Mouse (Mus musculus) yolk sac, embryonic 10.5 days (tissue): ENCODE measurements around the gene C1qtnf5.

Experiments
- DNase-seq: peaks from one replicate; pipeline ENCODE4 v3.0.0-alpha.2; 2017; ENCODE audit warnings: low spot score

The C1qtnf5 gene

DNA sequence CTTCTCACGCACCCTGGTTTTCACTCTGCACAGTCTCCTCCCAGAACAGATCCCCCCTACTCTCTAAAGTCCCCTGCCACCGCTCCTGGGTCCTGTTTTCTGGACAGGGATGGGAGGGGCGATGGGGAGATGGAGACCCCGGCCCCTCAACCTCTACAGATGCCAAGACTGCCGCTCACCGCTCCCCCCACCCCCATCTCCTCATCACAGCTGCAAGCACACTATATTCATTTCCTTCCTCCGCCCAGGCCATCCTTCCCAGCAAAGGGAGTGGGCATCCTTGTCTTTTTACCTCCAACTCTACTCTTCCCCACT is 24.2 kb downstream of the C1qtnf5 start:
- DNase-seq, result no peak

DNA sequence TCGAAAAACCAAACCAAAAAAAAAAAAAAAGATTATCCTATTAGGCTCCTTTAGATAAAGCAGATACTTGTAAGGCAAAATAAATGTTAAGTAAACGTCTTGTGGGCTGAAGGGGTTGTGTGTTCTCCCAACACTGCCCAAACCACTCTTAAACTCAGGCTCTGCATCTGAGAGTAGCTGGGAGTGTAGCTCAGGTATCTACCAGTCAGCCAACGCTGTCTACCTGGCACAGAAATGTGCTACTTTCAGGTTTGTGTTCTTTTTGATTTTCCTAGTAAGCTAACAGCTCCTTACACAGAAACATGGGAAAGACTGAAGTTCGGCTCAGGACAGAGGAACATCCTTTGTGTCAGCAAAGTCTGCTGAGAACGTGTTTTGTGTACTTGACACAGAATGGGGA is 25.2 kb downstream of the C1qtnf5 start:
- no peak for DNase-seq

- no peak for DNase-seq
Observed at GRCm38 (mm10) chr9:44133287-44133686, 26.2 kb downstream of the C1qtnf5 start.

GRCm38 (mm10) chr9:44134101-44134850 is 27.2 kb downstream of the C1qtnf5 start, which contains the start of gene Mcam:
Gene Mcam (plus strand): TSS chr9:44134469.
- peak; percentile 50 for DNase-seq

DNA sequence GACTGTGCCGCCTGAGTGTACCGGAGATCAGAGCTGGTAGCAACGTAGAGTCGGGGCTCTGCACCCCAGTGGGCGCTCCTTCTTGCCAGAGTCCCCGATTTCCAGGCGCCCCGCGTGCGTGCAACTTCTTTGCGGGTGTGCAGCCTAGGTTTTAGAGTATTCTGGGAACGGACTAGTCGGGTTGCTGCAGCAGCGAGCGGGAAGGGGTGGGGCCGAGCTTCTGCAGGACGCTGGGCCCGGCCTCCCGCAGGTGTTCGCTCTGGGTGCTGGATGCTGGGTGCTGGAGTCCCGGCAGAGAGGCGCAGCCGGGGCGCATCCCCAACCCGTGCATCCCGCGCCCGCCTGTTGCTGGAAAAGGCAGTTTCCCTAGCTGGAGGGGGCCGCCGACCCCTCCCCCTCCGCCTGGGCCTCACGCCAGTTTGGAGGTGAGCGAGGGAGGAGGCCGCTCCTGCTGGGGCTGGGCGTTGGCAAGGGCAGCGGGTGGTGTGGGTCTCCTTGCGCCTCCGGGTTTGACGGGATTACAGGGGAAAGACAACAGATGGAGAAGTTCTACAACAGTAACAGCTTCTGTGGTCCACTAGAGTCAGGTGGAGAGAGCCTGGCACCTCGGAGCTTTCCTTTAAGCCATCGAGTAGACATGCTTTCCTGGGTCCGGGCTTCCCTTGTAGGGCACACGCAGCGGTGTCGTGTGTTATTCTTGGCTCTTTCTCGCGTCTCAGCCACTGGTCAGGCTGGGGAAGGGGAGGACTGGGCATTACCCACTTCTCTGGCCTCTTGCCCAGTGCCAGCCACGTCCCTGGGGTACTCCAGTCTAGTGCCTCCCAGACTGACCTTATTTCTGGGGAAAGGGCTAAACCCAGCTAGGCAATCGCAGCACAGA is 28.0 kb downstream of the C1qtnf5 start:
- no peak for DNase-seq

DNA sequence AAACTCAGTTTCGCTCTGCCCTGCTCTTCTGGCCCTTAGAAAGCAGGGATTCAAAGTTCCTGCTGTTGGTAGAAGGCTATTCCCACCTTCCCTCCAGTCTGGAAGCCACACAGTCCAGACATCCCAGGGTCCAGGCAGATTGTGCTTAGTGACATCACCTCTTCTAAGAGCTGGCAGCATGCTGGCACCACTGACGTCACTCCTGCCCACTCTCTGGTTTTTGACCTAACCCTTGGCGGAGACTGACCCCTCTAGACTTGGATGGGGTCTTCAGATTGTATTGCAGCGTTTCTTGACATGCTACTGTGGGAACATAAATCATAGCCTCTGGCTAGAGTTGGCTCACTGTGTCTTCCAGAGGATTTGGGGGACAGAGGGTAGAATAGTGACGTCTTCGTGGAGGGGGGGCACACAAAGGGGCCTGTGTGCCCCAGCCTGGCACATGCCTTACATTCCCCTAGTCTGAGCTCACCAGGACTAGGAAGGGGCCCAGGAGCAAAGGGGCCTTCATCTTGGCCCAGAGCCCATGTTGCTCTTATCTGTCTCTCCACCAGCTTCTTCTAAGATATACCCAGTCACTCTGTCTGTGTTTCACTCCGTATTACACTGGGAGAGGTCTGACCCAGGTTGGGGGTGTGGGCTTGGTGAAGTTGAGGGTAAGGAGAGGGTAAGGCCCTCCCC is 28.8 kb downstream of the C1qtnf5 start:
- no peak for DNase-seq

DNA sequence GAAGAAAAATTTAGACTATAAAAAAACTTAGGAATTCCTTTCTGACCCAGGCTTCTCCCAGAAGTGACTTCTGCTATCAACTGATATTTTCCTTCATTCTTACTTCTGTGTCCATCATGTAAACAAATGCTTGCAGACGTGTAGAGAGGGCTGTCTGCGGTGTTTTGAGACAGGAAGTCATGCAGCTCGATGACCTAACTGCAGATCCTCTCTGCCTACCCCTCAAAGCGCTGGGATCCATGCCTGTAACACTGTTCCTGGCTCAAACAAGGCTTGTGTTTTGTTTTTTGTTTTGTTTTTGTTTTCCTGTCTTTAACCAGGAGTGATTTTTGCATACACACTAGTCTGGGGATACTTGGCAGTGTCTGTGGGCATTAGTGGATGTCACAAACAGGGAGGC is 30.8 kb downstream of the C1qtnf5 start:
- no peak for DNase-seq

DNA sequence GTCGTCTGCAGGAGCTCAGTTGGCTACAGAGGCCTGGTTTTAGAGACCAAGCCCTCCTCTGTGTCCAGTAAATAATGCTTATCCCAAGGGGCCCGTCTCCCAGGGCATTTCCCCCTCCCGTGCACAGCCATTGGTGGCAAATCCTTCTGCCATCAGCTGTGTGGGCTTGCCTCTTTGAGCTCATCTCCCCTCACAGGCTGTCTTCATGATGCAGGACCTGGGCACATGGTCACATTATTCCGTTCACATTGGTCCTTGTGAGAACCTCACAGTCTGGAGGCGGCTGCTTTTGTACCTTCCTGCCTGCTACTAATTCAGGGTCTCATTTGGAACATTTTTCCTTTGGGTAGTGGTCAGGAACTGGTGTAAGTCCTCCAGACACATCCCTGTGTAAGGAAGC is 34.9 kb downstream of the C1qtnf5 start:
- DNase-seq, result no peak

DNA sequence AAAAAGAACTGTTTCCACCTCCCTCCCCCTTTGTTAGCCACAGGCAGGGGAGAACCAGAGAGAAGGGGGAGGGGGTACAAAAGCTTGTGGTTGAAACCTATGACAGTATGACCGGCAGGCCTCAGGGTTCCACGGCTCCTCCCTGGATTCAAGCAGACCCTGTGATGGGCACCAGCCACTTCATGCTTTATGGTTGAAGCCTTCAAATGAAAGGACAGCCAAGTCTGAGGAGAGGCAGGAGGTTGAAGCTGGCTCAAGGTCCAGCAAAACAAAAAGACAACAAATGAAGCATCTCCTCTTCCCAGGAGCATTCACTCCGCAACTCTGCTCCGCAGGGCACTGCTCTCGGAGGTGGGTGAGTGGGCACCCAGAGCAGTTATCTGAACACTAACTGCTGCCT is 36.4 kb downstream of the C1qtnf5 start:
- no peak for DNase-seq

- DNase-seq, result no peak
Observed at GRCm38 (mm10) chr9:44144023-44144717, 37.1 kb downstream of the C1qtnf5 start.

DNA sequence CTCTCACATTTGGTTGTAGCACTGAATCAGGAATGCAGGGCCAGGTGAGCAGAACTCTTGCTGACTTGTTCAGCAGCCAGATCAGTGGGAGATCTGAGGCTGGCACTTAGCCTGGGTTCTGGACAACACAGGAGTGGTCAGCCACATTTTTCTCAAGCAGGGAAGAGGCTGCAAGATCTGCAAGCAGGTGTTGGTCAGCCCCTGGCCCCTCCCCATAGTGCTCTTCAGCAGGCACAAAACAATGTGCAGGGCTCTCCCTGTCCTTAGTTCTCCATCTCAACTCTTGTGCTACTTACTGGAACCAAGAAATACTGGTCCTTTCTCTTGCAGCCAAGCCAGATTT is 37.6 kb downstream of the C1qtnf5 start:
- DNase-seq, result no peak

DNA sequence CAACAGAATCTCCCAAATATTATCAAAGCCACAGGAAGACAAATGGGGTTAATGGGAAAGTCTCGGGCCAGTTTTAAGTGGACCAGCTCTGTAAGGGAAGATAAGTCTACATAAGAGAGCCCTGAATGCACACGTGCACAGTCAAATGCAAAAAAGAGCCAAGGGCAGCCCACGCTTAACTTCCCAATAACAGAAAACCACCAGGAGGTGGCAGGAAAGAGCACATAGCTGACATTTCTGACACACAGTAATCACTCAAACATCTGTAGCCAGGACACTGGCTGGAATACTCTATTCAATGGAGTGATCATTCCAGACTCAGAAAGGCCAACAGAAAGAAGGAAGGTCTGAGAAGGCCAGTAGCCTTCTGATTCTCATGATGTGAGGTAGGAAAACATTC is 40.2 kb downstream of the C1qtnf5 start:
- no peak for DNase-seq
